Mouse (Mus musculus) cerebellum, adult 2 months (tissue): ENCODE measurements around the gene 5430419D17Rik.

Experiments used
- CTCF ChIP-seq: fragments of 200-500 bp; IDR thresholded peaks from 2 replicates; pipeline ENCODE4 v1.5.1; 2011; ENCODE audit warnings: low read depth, mild to moderate bottlenecking, control low read depth, low read length, moderate library complexity, borderline replicate concordance; ENCODE audit not compliant: insufficient read depth
- POLR2A ChIP-seq: fragments of 200-500 bp; IDR thresholded peaks from 2 replicates; pipeline ENCODE4 v1.6.1; 2011; ENCODE audit warnings: low read length, control low read depth, borderline replicate concordance; ENCODE audit not compliant: insufficient read depth

- TF ChIP-seq POLR2A (no peak), CTCF (no peak)
Measured at GRCm38 (mm10) chr7:131257309-131257708, 83.1 kb downstream of the 5430419D17Rik start.
